Mouse (Mus musculus) kidney, embryonic 16.5 days (tissue): ENCODE data around the gene Dnali1. TPM values are rescaled to one million over a fixed set of nuclear protein-coding genes. Genes with fewer than 3 reads are reported as not detected.

Source experiments
- ATAC-seq: fragments of 200-750 bp; cut with Nextera tagmentation; 2 replicates; pipeline ENCODE4 v1.8.0; 2017; ENCODE audit warnings: moderate TSS enrichment; ENCODE audit not compliant: low FRiP score, low TSS enrichment
- H3K27ac ChIP-seq: fragments of 300-500 bp; sonication (generic); 2 replicates; pipeline ENCODE4 v1.5.1; 2014; ENCODE audit warnings: low read length
- H3K27me3 ChIP-seq: fragments of 300-500 bp; sonication (generic); 2 replicates; pipeline ENCODE4 v1.6.1; 2014; ENCODE audit warnings: low read length, control low read depth, mixed read lengths; ENCODE audit not compliant: insufficient read depth
- H3K36me3 ChIP-seq: fragments of 300-500 bp; sonication (generic); 2 replicates; pipeline ENCODE4 v1.6.1; 2014; ENCODE audit warnings: low read length, control low read depth, mixed read lengths; ENCODE audit not compliant: insufficient read depth
- H3K4me1 ChIP-seq: fragments of 300-500 bp; sonication (generic); 2 replicates; pipeline ENCODE4 v1.6.1; 2014; ENCODE audit warnings: low read length, control low read depth, mixed read lengths; ENCODE audit not compliant: insufficient read depth
- H3K4me2 ChIP-seq: fragments of 300-500 bp; sonication (generic); replicated peaks from 2 replicates; pipeline ENCODE4 v1.6.1; 2014; ENCODE audit warnings: low read depth, low read length
- H3K4me3 ChIP-seq: fragments of 300-500 bp; sonication (generic); 2 replicates; pipeline ENCODE4 v1.5.1; 2014; ENCODE audit warnings: mild to moderate bottlenecking, low read length
- H3K9ac ChIP-seq: fragments of 300-500 bp; sonication (generic); replicated peaks from 2 replicates; pipeline ENCODE4 v1.6.1; 2014; ENCODE audit warnings: low read length
- H3K9me3 ChIP-seq: fragments of 300-500 bp; sonication (generic); 2 replicates; pipeline ENCODE4 v1.6.1; 2016; ENCODE audit warnings: low read length, control low read depth
- WGBS: fragments of 180-500 bp; shearing (Covaris S2); extraction: QIAGEN DNeasy Blood & Tissue Kit; methylation state at CpG from one replicate; pipeline ENCODE4 v1.1.7; 2014; 5-methylcytosine and 5-hydroxymethylcytosine counted together
- polyA plus RNA-seq: library from polyadenylated mRNA; unstranded; fragments of >200 nt; fragmentation: Nextera tagmentation; extraction: Ambion mirVana; gene quantifications from 2 replicates; pipeline ENCODE4 v1.2.1, GENCODE M21; 2015

Dnali1 gene
- polyA plus RNA-seq, 1 experiment from 2014 or later: 0.11 TPM

DNA sequence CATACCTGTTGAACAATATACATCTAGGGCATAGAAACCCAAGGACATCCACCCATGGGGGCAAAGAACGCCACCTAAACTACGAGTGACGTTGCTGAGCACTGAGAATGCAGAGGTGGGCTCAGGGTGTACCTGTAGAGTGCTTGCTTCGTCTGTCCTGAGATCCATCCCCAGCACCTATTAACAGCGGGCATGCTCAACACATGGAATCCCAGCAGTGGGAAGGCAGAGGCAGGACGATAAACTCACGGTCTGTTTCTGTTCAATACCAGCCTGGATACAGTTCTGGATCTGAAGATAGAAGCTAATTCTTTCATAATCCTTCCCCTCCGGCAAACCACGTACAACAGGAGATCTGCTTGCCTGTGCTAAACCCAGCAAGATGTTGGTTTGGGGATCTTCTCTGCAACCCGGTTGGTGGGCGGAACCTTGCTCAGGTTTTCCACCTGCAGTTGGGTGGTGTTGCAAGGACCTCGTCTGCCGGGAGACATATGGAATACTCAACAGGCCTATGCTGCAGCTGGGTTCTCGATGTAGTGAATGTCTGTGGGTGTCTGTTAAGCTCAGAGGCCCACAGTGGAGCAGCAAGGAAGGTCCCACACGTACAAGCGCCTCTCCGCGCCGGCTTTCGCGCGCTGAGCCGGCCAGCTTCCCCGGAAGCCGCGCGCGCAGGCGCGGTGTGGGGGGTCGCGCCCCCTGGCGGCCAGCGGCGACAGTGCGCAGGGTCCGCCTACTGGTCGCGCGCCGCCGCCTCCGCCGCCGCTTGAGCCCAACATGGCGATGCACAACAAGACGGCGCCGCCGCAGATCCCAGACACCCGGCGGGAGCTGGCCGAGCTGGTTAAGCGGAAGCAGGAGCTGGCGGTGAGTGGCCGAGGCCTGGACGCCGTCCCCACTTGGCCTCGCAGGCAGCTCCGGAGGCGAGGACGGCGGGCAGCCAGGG is 19.2 kb upstream of the Dnali1 start, which contains the start of gene Meaf6:
Meaf6 (plus strand) TSS at position 732 of the 943 bp plus-strand sequence.
- Histone ChIP-seq H3K9me3 (no peaks in the 10 kb centered on the region), H3K4me2 (peak within 1 kb of the TSS; percentile 88), H3K27ac (peak within 1 kb of the TSS; percentile 99), H3K36me3 (peaks cover 17% of the 10 kb centered on the region), H3K4me1 (peaks cover 10% of the 10 kb centered on the region), H3K27me3 (no peaks in the 10 kb centered on the region), H3K9ac (peak within 1 kb of the TSS; percentile 95), H3K4me3 (peak within 1 kb of the TSS; percentile 88)
- ATAC-seq: peak; percentile 91
- WGBS: 1% methylated on average over 59 of the region's 63 CpGs

GRCm38 (mm10) chr4:125078698-125079097 is 13.2 kb upstream of the Dnali1 start:
- Histone ChIP-seq H3K4me1 (no peaks in the 10 kb centered on the region), H3K9ac (no peak overlapping the region), H3K4me2 (no peak overlapping the region), H3K4me3 (no peak overlapping the region), H3K36me3 (peaks cover 32% of the 10 kb centered on the region), H3K27me3 (no peaks in the 10 kb centered on the region), H3K9me3 (no peaks in the 10 kb centered on the region), H3K27ac (no peak overlapping the region)
- 96% methylated on average over 2 of the region's 2 CpGs for WGBS
- no peak for ATAC-seq

DNA sequence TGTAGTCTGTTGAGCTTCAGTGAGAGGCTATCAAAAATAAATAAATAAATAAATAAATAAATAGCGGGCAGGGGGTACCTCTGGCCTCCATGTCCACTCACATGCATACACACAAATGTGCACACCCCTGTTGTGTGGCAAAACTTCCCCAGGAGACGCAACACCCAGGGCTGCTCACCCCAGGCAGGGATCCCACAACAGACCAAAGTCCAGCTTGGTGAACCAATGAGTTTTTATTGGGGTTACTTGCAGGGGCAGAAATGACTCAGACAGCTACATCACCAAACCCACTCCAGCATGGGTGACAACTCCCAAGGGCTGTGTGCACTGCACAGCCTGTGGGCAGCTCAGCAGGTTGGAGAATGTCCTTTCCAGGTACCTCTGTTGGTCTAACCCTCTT is 12.2 kb upstream of the Dnali1 start:
- WGBS: 89% methylated on average over 2 of the region's 2 CpGs
- Histone ChIP-seq H3K4me1 (no peaks in the 10 kb centered on the region), H3K4me3 (no peak overlapping the region), H3K4me2 (no peak overlapping the region), H3K27me3 (no peaks in the 10 kb centered on the region), H3K27ac (no peak overlapping the region), H3K36me3 (peaks cover 38% of the 10 kb centered on the region), H3K9me3 (no peaks in the 10 kb centered on the region), H3K9ac (no peak overlapping the region)
- no peak for ATAC-seq

DNA sequence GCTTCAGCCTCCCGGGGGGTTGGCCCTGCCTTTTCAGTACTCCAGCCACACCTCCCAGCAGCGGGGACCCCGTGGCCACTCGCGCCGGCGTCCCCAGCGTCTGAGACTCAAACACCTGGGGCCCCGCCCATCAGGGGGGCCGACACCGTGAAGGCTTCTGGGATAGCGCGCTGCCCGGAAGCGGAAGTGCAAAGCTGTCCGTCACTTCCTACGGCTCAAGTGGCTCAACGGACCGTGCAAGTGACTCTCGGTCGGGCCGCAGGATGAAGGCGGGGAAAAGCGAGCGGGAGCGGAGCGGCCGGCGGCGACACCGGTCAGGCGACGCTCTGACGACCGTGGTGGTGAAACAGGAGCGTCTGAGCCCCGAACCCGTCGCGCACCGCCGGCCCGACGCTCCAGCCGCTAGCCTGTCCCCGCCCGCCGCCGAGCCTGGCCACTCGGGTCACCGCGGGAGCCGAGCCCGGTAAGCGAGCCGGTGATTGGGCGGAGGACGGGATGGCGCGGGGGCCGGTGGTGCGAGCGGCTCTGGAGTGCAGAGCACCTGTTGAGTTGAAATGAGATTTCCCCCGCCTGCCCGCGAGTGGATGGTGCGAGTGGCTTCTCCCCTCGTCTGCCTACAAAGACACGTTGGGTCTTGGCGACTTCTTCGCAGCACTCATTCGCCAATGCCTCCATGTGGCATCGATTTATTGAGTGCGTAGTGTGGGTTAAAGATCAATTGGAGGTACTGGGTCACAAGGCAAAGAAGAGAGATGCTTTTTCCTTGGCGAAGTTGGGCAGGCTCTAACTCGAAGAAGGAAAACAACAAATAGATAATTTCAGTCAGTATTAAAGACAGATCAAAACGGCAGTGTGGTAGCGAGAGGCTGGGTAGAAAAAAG is 1.2 kb upstream of the Dnali1 start, which contains the start of gene Snip1:
Snip1 (plus strand) TSS at position 183 of the 881 bp plus-strand sequence.
- ATAC-seq: peak; percentile 93
- Histone ChIP-seq H3K27ac (peak within 1 kb of the TSS; percentile 51), H3K9ac (peak within 1 kb of the TSS; percentile 93), H3K27me3 (no peaks in the 10 kb centered on the region), H3K4me2 (peak within 1 kb of the TSS; percentile 90), H3K36me3 (peaks cover 23% of the 10 kb centered on the region), H3K9me3 (no peaks in the 10 kb centered on the region), H3K4me1 (peaks cover 22% of the 10 kb centered on the region), H3K4me3 (peak within 1 kb of the TSS; percentile 78)
- under 1% methylated on average over 76 of the region's 78 CpGs for WGBS

- Histone ChIP-seq H3K4me3 (no peak overlapping the region), H3K9me3 (no peaks in the 10 kb centered on the region), H3K4me2 (no peak overlapping the region), H3K4me1 (peaks cover 24% of the 10 kb centered on the region), H3K27me3 (no peaks in the 10 kb centered on the region), H3K27ac (no peak overlapping the region), H3K36me3 (peaks cover 6% of the 10 kb centered on the region), H3K9ac (no peak overlapping the region)
- 73% methylated on average over 8 of the region's 8 CpGs for WGBS
- no peak for ATAC-seq
Observed at GRCm38 (mm10) chr4:125063829-125064228, 1.7 kb downstream of the Dnali1 start.

- H3K4me1 ChIP-seq: peaks cover 5% of the 10 kb centered on the region; the same call in 1 of the 2 replicates
- H3K9me3 ChIP-seq: no peaks in the 10 kb centered on the region
- H3K4me3 ChIP-seq: peak overlapping the region; percentile 28; the same call in 1 of the 2 replicates
- ATAC-seq: peak; percentile 91
- H3K27ac ChIP-seq: no peak overlapping the region
- peaks cover 14% of the 10 kb centered on the region for H3K36me3 ChIP-seq
- peak overlapping the region; percentile 52 for H3K4me2 ChIP-seq
- peak overlapping the region; percentile 42 for H3K9ac ChIP-seq
- no peaks in the 10 kb centered on the region for H3K27me3 ChIP-seq
- 2% methylated on average over 8 of the region's 8 CpGs for WGBS
Observed at GRCm38 (mm10) chr4:125059025-125059424, 6.5 kb downstream of the Dnali1 start.

- Histone ChIP-seq H3K27ac (no peak overlapping the region), H3K9me3 (no peaks in the 10 kb centered on the region), H3K27me3 (no peaks in the 10 kb centered on the region), H3K9ac (no peak overlapping the region), H3K4me3 (no peak overlapping the region), H3K4me2 (no peak overlapping the region), H3K36me3 (peaks cover 24% of the 10 kb centered on the region), H3K4me1 (peaks cover 5% of the 10 kb centered on the region; the same call in 1 of the 2 replicates)
- ATAC-seq: no peak
- 49% methylated on average over 5 of the region's 5 CpGs for WGBS
Observed at GRCm38 (mm10) chr4:125058033-125058432, 7.5 kb downstream of the Dnali1 start.

DNA sequence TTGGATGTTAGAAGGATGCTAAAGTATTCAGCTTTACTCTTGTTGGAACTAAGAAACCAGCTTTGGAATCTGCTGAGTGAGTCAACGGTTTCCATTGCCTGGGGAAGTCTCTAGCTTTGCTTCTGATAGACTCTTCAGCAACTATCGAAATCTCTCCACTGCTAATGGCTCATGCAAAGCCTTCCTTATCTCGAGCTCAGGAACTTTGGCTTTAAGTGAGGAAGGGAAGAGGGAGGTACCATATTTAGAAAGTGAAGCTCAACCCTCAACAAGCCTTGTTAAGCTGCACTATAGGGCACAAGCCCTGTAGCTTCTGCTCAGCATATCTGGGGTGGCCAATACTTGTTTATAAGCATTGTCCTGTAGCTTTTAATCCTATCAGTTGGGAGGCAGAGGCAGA is 8.2 kb downstream of the Dnali1 start:
- Histone ChIP-seq H3K4me2 (no peak overlapping the region), H3K27me3 (no peaks in the 10 kb centered on the region), H3K4me1 (peaks cover 5% of the 10 kb centered on the region; the same call in 1 of the 2 replicates), H3K9me3 (no peaks in the 10 kb centered on the region), H3K4me3 (no peak overlapping the region), H3K36me3 (peaks cover 29% of the 10 kb centered on the region), H3K9ac (no peak overlapping the region), H3K27ac (no peak overlapping the region)
- WGBS: 67% methylated on average over 3 of the region's 3 CpGs
- no peak for ATAC-seq

GRCm38 (mm10) chr4:125056476-125056875 is 9.0 kb downstream of the Dnali1 start:
- peaks cover 34% of the 10 kb centered on the region for H3K36me3 ChIP-seq
- H3K27me3 ChIP-seq: no peaks in the 10 kb centered on the region
- H3K4me3 ChIP-seq: no peak overlapping the region
- no peaks in the 10 kb centered on the region for H3K9me3 ChIP-seq
- no peak for ATAC-seq
- no peak overlapping the region for H3K27ac ChIP-seq
- H3K4me1 ChIP-seq: peaks cover 5% of the 10 kb centered on the region; the same call in 1 of the 2 replicates
- H3K9ac ChIP-seq: no peak overlapping the region
- no peak overlapping the region for H3K4me2 ChIP-seq
- 87% methylated on average over 4 of the region's 4 CpGs for WGBS
